8 mouse cellular contexts compared by ENCODE assay signal in genomic region chr8:4216296-4216695, GRCm38 (mm10). TPM values are rescaled to one million over a fixed set of nuclear protein-coding genes. Genes with fewer than 3 reads are reported as not detected.
DNase-seq lines count a peak whose midpoint lies in the region; ATAC-seq and TF ChIP-seq lines count a peak whose summit lies in the region.

No protein-coding gene starts in this region.

- in situ Hi-C loops in ES-E14 (cut with MboI; ENCODE audit: low sequenced_read_pairs in 2 of 2, unreplicated experiment in 2 of 2), result no loop called here

- H3K27me3 ChIP-seq in heart, embryonic 12.5 days (replicated peaks), result peaks cover 88% of the 10 kb centered on the region
- peaks cover 70% of the 10 kb centered on the region for H3K27me3 ChIP-seq in hindbrain, embryonic 10.5 days (ENCODE audit: insufficient read depth, poor library complexity, severe bottlenecking)
- H3K27me3 ChIP-seq in midbrain, embryonic 10.5 days (ENCODE audit: low read depth, poor library complexity, severe bottlenecking), result peaks cover 66% of the 10 kb centered on the region

- peak overlapping the region; percentile 63; the same call in 1 of the 2 replicates for H3K9ac ChIP-seq in heart, embryonic 12.5 days
- no peak overlapping the region for H3K9ac ChIP-seq in ES-E14 (ENCODE audit: insufficient read depth, low read depth, low read length, poor library complexity, severe bottlenecking)

- no peak overlapping the region for H3K27ac ChIP-seq in heart, embryonic 12.5 days (ENCODE audit: poor library complexity, severe bottlenecking)
- H3K27ac ChIP-seq in ES-E14 (ENCODE audit: insufficient read depth, low read depth, low read length, poor library complexity, severe bottlenecking), result no peak overlapping the region
- H3K27ac ChIP-seq in hindbrain, embryonic 10.5 days, result peak overlapping the region; percentile 94
- H3K27ac ChIP-seq in midbrain, embryonic 10.5 days (replicated peaks), result peak overlapping the region; percentile 96

- peaks cover 37% of the 10 kb centered on the region for H3K4me1 ChIP-seq in heart, embryonic 12.5 days (replicated peaks)
- peaks cover 2 to 17% of the 10 kb centered on the region in 2 experiments; a peak in 3 of 4 replicates for H3K4me1 ChIP-seq in ES-E14 (ENCODE audit: control insufficient read depth in 2 of 2, insufficient read depth in 2 of 2, low read length in 2 of 2, poor library complexity in 1 of 2)
- peaks cover 51% of the 10 kb centered on the region for H3K4me1 ChIP-seq in hindbrain, embryonic 10.5 days (replicated peaks)
- peaks cover 51% of the 10 kb centered on the region for H3K4me1 ChIP-seq in midbrain, embryonic 10.5 days

- no peaks in the 10 kb centered on the region for H3K9me3 ChIP-seq in heart, embryonic 12.5 days (replicated peaks)
- H3K9me3 ChIP-seq in ES-E14 (ENCODE audit: control insufficient read depth, insufficient read depth, low read depth, low read length), result no peaks in the 10 kb centered on the region
- H3K9me3 ChIP-seq in hindbrain, embryonic 10.5 days, result no peaks in the 10 kb centered on the region
- H3K9me3 ChIP-seq in midbrain, embryonic 10.5 days (replicated peaks), result no peaks in the 10 kb centered on the region

- intact Hi-C loops in heart, postnatal 10 days (cut with DNase I), result no loop called here

- no peak for ATAC-seq in heart, embryonic 12.5 days (ENCODE audit: insufficient number of reproducible peaks, low FRiP score)

- H3K36me3 ChIP-seq in heart, embryonic 12.5 days, result no peaks in the 10 kb centered on the region
- H3K36me3 ChIP-seq in ES-E14 (ENCODE audit: control insufficient read depth, insufficient read depth, low read length, poor library complexity, severe bottlenecking), result no peaks in the 10 kb centered on the region
- peaks cover 7% of the 10 kb centered on the region; the same call in 1 of the 2 replicates for H3K36me3 ChIP-seq in hindbrain, embryonic 10.5 days
- peaks cover 7% of the 10 kb centered on the region for H3K36me3 ChIP-seq in midbrain, embryonic 10.5 days

- DNase-seq in heart, postnatal 10 days, result no peak
- no peak for DNase-seq in ES-E14 (ENCODE audit: low read depth, low spot score)
- no peak for DNase-seq in hindbrain, embryonic 10.5 days (ENCODE audit: low spot score)
- DNase-seq in midbrain, embryonic 10.5 days (ENCODE audit: low spot score), result no peak
- DNase-seq in adrenal gland, adult 8-10 months, result no peak
- no peak for DNase-seq in urinary bladder, postnatal 25 days (ENCODE audit: low spot score)
- DNase-seq in frontal cortex, adult 2 months (ENCODE audit: extremely low spot score in 1 of 2, low spot score in 1 of 2), result no peak

- H3K4me3 ChIP-seq in heart, embryonic 12.5 days, result peak overlapping the region; percentile 56
- peak overlapping the region; percentile 66 to 82; a peak in 3 of 4 replicates for H3K4me3 ChIP-seq in ES-E14 (ENCODE audit: insufficient read depth in 1 of 2, low read depth in 1 of 2, low read length in 2 of 2, poor library complexity in 1 of 2, severe bottlenecking in 1 of 2)
- peak overlapping the region; percentile 70 for H3K4me3 ChIP-seq in hindbrain, embryonic 10.5 days
- peak overlapping the region; percentile 78 for H3K4me3 ChIP-seq in midbrain, embryonic 10.5 days

- WGBS in heart, embryonic 12.5 days, result 8% methylated on average over 18 of the region's 18 CpGs
- 4% methylated on average over 18 of the region's 18 CpGs for WGBS in hindbrain, embryonic 10.5 days
- 7% methylated on average over 18 of the region's 18 CpGs for WGBS in midbrain, embryonic 10.5 days

- peak overlapping the region; percentile 95 for H3K4me2 ChIP-seq in heart, embryonic 12.5 days

TF ChIP-seq in ES-E14, 5 proteins besides CTCF, POLR2A, EP300 and RAD21:
- no peak for TF ChIP-seq MAFK (IDR thresholded peaks at IDR 0.05; ENCODE audit: insufficient read depth, low read depth, low read length)
- TF ChIP-seq CHD2 (IDR thresholded peaks at IDR 0.05; ENCODE audit: low read depth, low read length), result no peak
- TF ChIP-seq ZC3H11A (IDR thresholded peaks at IDR 0.05; ENCODE audit: borderline replicate concordance, low read depth, low read length), result no peak
TF ChIP-seq in ES-E14: peak in this region for 0.

RNA-seq across cellular contexts. Expression of gene Prr36, which starts 1.0 kb away (rescaled TPM):
- polyA plus RNA-seq in heart, embryonic 12.5 days (2016; fragmentation: Nextera tagmentation; extraction: Ambion mirVana), result 0.18 and 0.24 TPM in 2 replicates
- total RNA-seq in heart, postnatal 10 days (2021), result under 1 TPM in 1 of 2 experiments, not detected in 1; 0.05 TPM
- 0.54 and 1.2 TPM in 2 replicates for total RNA-seq in ES-E14 (2012; rRNA removed)
- 13.1 and 27.1 TPM in 2 replicates for polyA plus RNA-seq in hindbrain, embryonic 10.5 days (2016; fragmentation: Nextera tagmentation; extraction: Ambion mirVana)
- polyA plus RNA-seq in midbrain, embryonic 10.5 days (2016; fragmentation: Nextera tagmentation; extraction: Ambion mirVana), result 10.8 and 18.6 TPM in 2 replicates
- total RNA-seq in adrenal gland, adult 8-10 months (2022), result 10 to 100 TPM in 2 of 4 experiments, 1 to 10 TPM in 2; 5.8 to 12.8 (median 9.8) TPM
- polyA plus RNA-seq in frontal cortex, adult 2 months (2012; rRNA removed), result 17.4 and 18.3 TPM in 2 replicates

RNA-seq across cellular contexts. Expression of gene Lrrc8e, which starts 10.3 kb away (rescaled TPM):
- polyA plus RNA-seq in heart, embryonic 12.5 days (2016; fragmentation: Nextera tagmentation; extraction: Ambion mirVana), result 0.28 TPM in 1 of 2 replicates, not detected in the other
- under 1 TPM; 0.12 to 0.42 TPM for total RNA-seq in heart, postnatal 10 days (2021)
- total RNA-seq in ES-E14 (2012; rRNA removed), result 0.67 and 1.1 TPM in 2 replicates
- 0.30 TPM in 1 of 2 replicates, not detected in the other for polyA plus RNA-seq in hindbrain, embryonic 10.5 days (2016; fragmentation: Nextera tagmentation; extraction: Ambion mirVana)
- polyA plus RNA-seq in midbrain, embryonic 10.5 days (2016; fragmentation: Nextera tagmentation; extraction: Ambion mirVana), result 0.19 TPM in 2 replicates
- 10 to 100 TPM; 27.4 to 59.1 (median 32.8) TPM for total RNA-seq in adrenal gland, adult 8-10 months (2022)
- polyA plus RNA-seq in frontal cortex, adult 2 months (2012; rRNA removed), result 0.02 TPM in 2 replicates

RNA-seq across cellular contexts. Expression of gene Map2k7, which starts 22.2 kb away (rescaled TPM):
- polyA plus RNA-seq in heart, embryonic 12.5 days (2016; fragmentation: Nextera tagmentation; extraction: Ambion mirVana), result 28.7 and 32.2 TPM in 2 replicates
- total RNA-seq in heart, postnatal 10 days (2021), result 10 to 100 TPM; 66.6 to 74.1 TPM
- 21.0 and 22.0 TPM in 2 replicates for total RNA-seq in ES-E14 (2012; rRNA removed)
- polyA plus RNA-seq in hindbrain, embryonic 10.5 days (2016; fragmentation: Nextera tagmentation; extraction: Ambion mirVana), result 34.7 and 39.4 TPM in 2 replicates
- 31.5 and 39.0 TPM in 2 replicates for polyA plus RNA-seq in midbrain, embryonic 10.5 days (2016; fragmentation: Nextera tagmentation; extraction: Ambion mirVana)
- total RNA-seq in adrenal gland, adult 8-10 months (2022), result 100 to 1,000 TPM in 3 of 4 experiments, 10 to 100 TPM in 1; 90.9 to 127 (median 124) TPM
- 67.1 and 68.3 TPM in 2 replicates for polyA plus RNA-seq in frontal cortex, adult 2 months (2012; rRNA removed)

RNA-seq across cellular contexts. Expression of gene Gm49320, which starts 22.4 kb away (rescaled TPM):
- polyA plus RNA-seq in heart, embryonic 12.5 days (2016; fragmentation: Nextera tagmentation; extraction: Ambion mirVana), result 0.58 TPM in 1 of 2 replicates, not detected in the other
- under 1 TPM in 1 of 2 experiments, not detected in 1; 0.57 TPM for total RNA-seq in heart, postnatal 10 days (2021)
- total RNA-seq in ES-E14 (2012; rRNA removed), result not detected in 2 replicates
- polyA plus RNA-seq in hindbrain, embryonic 10.5 days (2016; fragmentation: Nextera tagmentation; extraction: Ambion mirVana), result 0.68 and 1.8 TPM in 2 replicates
- polyA plus RNA-seq in midbrain, embryonic 10.5 days (2016; fragmentation: Nextera tagmentation; extraction: Ambion mirVana), result 0.43 and 1.3 TPM in 2 replicates
- 1 to 10 TPM; 1.0 to 7.5 (median 3.6) TPM for total RNA-seq in adrenal gland, adult 8-10 months (2022)
- polyA plus RNA-seq in frontal cortex, adult 2 months (2012; rRNA removed), result 6.1 and 6.3 TPM in 2 replicates

RNA-seq across cellular contexts. Expression of gene Tgfbr3l, which starts 31.7 kb away (rescaled TPM):
- 3.1 and 4.6 TPM in 2 replicates for polyA plus RNA-seq in heart, embryonic 12.5 days (2016; fragmentation: Nextera tagmentation; extraction: Ambion mirVana)
- 1 to 10 TPM; 4.5 to 6.7 TPM for total RNA-seq in heart, postnatal 10 days (2021)
- 1.1 and 1.6 TPM in 2 replicates for total RNA-seq in ES-E14 (2012; rRNA removed)
- polyA plus RNA-seq in hindbrain, embryonic 10.5 days (2016; fragmentation: Nextera tagmentation; extraction: Ambion mirVana), result 2.4 and 3.7 TPM in 2 replicates
- polyA plus RNA-seq in midbrain, embryonic 10.5 days (2016; fragmentation: Nextera tagmentation; extraction: Ambion mirVana), result 2.6 and 3.6 TPM in 2 replicates
- total RNA-seq in adrenal gland, adult 8-10 months (2022), result 10 to 100 TPM in 3 of 4 experiments, 1 to 10 TPM in 1; 8.9 to 50.3 (median 28.2) TPM
- polyA plus RNA-seq in frontal cortex, adult 2 months (2012; rRNA removed), result 37.1 and 54.6 TPM in 2 replicates

Comparison
In these comparisons a context has a peak if more than half of its experiments do, and no peak if none do; other contexts are left out.
1. H3K27ac ChIP-seq: peak in hindbrain, embryonic 10.5 days (single experiment) and midbrain, embryonic 10.5 days (single experiment); none in heart, embryonic 12.5 days (single experiment) and ES-E14 (single experiment).
2. Peak in every context shown above with its lines, with median percentiles within 50 percentile points of each other: H3K4me3 ChIP-seq.